In genomic region chr16:13437770-13438372, GRCm38 (mm10) we compare ENCODE assay signal across 8 mouse cellular contexts.
DNase-seq lines count a peak whose midpoint lies in the region; ATAC-seq lines count a peak whose summit lies in the region.

No protein-coding gene starts in this region.

- intact Hi-C loops in heart, postnatal 36 days (cut with DNase I): loop anchor here (2.0 kb wide), 1 partner anchor 59 kb away; no protein-coding TSS in a partner anchor

- peak; percentile 60; the same call in 1 of the 2 replicates for ATAC-seq in erythroid progenitor cell, adult 5-6 weeks (replicated peaks; ENCODE audit: low FRiP score, poor library complexity, severe bottlenecking)

- 1% methylated on average over 24 of the region's 24 CpGs for WGBS in large intestine, adult 2 months

- peak; percentile 86 for DNase-seq in MN1 (ENCODE audit: low spot score)
- peak; percentile 48 for DNase-seq in c-Kit-positive CD71-negative TER-119-negative erythroid progenitor cells, embryonic 14.5 days (ENCODE audit: low read depth)
- DNase-seq in heart, postnatal 36 days: peak; percentile 50 to 64
- DNase-seq in large intestine, adult 2 months (ENCODE audit: low read depth, low spot score): peak; percentile 24
- peak; percentile 67 for DNase-seq in lung, postnatal 36 days
- peak; percentile 85 for DNase-seq in retina, postnatal 1 day
- DNase-seq in layer of hippocampus, adult 8-10 months (ENCODE audit: low spot score in 2 of 2): no peak

Comparison
In these comparisons a context has a peak if more than half of its experiments do, and no peak if none do; other contexts are left out.
1. DNase-seq: peak in MN1 (single experiment), c-Kit-positive CD71-negative TER-119-negative erythroid progenitor cells, embryonic 14.5 days (single experiment), heart, postnatal 36 days (2 of 2), large intestine, adult 2 months (single experiment), lung, postnatal 36 days (single experiment) and retina, postnatal 1 day (single experiment); none in layer of hippocampus, adult 8-10 months (0 of 2).